Mouse (Mus musculus) CH12.LX (cell line): ENCODE data around the gene Clec4a2. TPM values are rescaled to one million over a fixed set of nuclear protein-coding genes. Genes with fewer than 3 reads are reported as not detected.
"Not testable (repeated sequence)": the region's sequence is repeated elsewhere in the genome, so short reads cannot be mapped to it uniquely, and the experiment has no call there.

Experiments
- DNase-seq: peaks from one replicate; pipeline ENCODE4 v3.0.0-alpha.2; 2013; ENCODE audit errors: extremely low read depth
- H3K27ac ChIP-seq: 2 replicates; pipeline ENCODE4 v1.5.1; 2012; ENCODE audit warnings: low read depth, mild to moderate bottlenecking, control low read depth, moderate library complexity; ENCODE audit not compliant: insufficient read depth
- H3K27me3 ChIP-seq: replicated peaks from 2 replicates; pipeline ENCODE3; 2012; ENCODE audit warnings: inconsistent platforms
- H3K36me3 ChIP-seq, 2 experiments: replicated peaks in 1 of 2; 2 replicates each; pipeline versions ENCODE3 to v1.6.1; 2012; ENCODE audit warnings: inconsistent platforms in 1 of 2, low read length in 1 of 2, mild to moderate bottlenecking in 1 of 2, mixed read lengths in 1 of 2, moderate library complexity in 1 of 2; ENCODE audit not compliant: control insufficient read depth in 1 of 2, insufficient read depth in 1 of 2
- H3K4me1 ChIP-seq, 2 experiments: 2 replicates each; pipeline ENCODE4 v1.6.1; 2012; ENCODE audit warnings: inconsistent platforms in 1 of 2, moderate library complexity in 1 of 2; ENCODE audit not compliant: insufficient read depth in 2 of 2, control insufficient read depth in 1 of 2
- H3K4me2 ChIP-seq: 2 replicates; pipeline ENCODE4 v1.6.1; 2012; ENCODE audit warnings: low read depth, mild to moderate bottlenecking, control low read depth; ENCODE audit not compliant: poor library complexity, insufficient read depth, severe bottlenecking
- H3K4me3 ChIP-seq, 3 experiments: fragments of 150-350 bp in 1 of 3; sonication (generic) in 1 of 3; replicated peaks in 1 of 3; 2 replicates each; pipeline versions ENCODE3 to v1.5.1; 2011 to 2012; ENCODE audit warnings: low read depth in 2 of 3, low read length in 2 of 3, mild to moderate bottlenecking in 2 of 3, moderate library complexity in 2 of 3, control low read depth in 1 of 3, improper control_type of control experiment in 1 of 3, inconsistent platforms in 1 of 3, mixed read lengths in 1 of 3; ENCODE audit not compliant: poor library complexity in 1 of 3
- H3K79me2 ChIP-seq: replicated peaks from 2 replicates; pipeline ENCODE4 v1.6.1; 2012; ENCODE audit warnings: mild to moderate bottlenecking, moderate library complexity; ENCODE audit not compliant: control insufficient read depth, poor library complexity, insufficient read depth, severe bottlenecking; ENCODE audit errors: extremely low read depth
- H3K9ac ChIP-seq: 2 replicates; pipeline ENCODE4 v1.6.1; 2012; ENCODE audit warnings: low read depth, mild to moderate bottlenecking, control low read depth, moderate library complexity; ENCODE audit not compliant: insufficient read depth
- H3K9me3 ChIP-seq: replicated peaks from 2 replicates; pipeline ENCODE3; 2012; ENCODE audit warnings: low read length, inconsistent platforms, mixed read lengths
- BHLHE40 ChIP-seq: IDR thresholded peaks from 2 replicates; pipeline ENCODE4 v1.6.1; 2011; ENCODE audit warnings: mild to moderate bottlenecking, low read depth, low read length, improper control_type of control experiment
- E2F4 ChIP-seq: IDR thresholded peaks from 2 replicates; pipeline ENCODE4 v1.6.1; 2011; ENCODE audit warnings: low read depth, low read length, improper control_type of control experiment; ENCODE audit not compliant: insufficient replicate concordance
- GABPA ChIP-seq: IDR thresholded peaks from 2 replicates; pipeline ENCODE4 v1.6.1; 2012; ENCODE audit warnings: low read depth, low read length, improper control_type of control experiment, inconsistent platforms; ENCODE audit not compliant: insufficient replicate concordance
- IRF4 ChIP-seq: IDR thresholded peaks from 2 replicates; pipeline ENCODE4 v1.6.1; 2014; ENCODE audit warnings: low read depth, mild to moderate bottlenecking, inconsistent platforms, low read length, improper control_type of control experiment
- KAT2A ChIP-seq: IDR thresholded peaks from 2 replicates; pipeline ENCODE4 v1.6.1; 2012; ENCODE audit warnings: low read length, improper control_type of control experiment, inconsistent platforms; ENCODE audit not compliant: insufficient replicate concordance
- MAX ChIP-seq: IDR thresholded peaks from 2 replicates; pipeline ENCODE4 v1.6.1; 2011; ENCODE audit warnings: low read length, improper control_type of control experiment
- MAZ ChIP-seq: IDR thresholded peaks from 2 replicates; pipeline ENCODE4 v1.6.1; 2012; ENCODE audit warnings: low read depth, mild to moderate bottlenecking, inconsistent platforms, low read length, improper control_type of control experiment, moderate library complexity
- MXI1 ChIP-seq: IDR thresholded peaks from 2 replicates; pipeline ENCODE4 v1.6.1; 2011; ENCODE audit warnings: mild to moderate bottlenecking, low read depth, low read length, improper control_type of control experiment
- RAD21 ChIP-seq: IDR thresholded peaks from 2 replicates; pipeline ENCODE4 v1.6.1; 2011; ENCODE audit warnings: low read depth, mild to moderate bottlenecking, low read length, improper control_type of control experiment, moderate library complexity
- SIN3A ChIP-seq: IDR thresholded peaks from 2 replicates; pipeline ENCODE4 v1.6.1; 2012; ENCODE audit warnings: low read length, improper control_type of control experiment, inconsistent platforms
- SMC3 ChIP-seq: IDR thresholded peaks from 2 replicates; pipeline ENCODE4 v1.6.1; 2011; ENCODE audit warnings: low read depth, low read length, improper control_type of control experiment
- TCF12 ChIP-seq: IDR thresholded peaks from 2 replicates; pipeline ENCODE4 v1.6.1; 2014; ENCODE audit warnings: low read depth, mild to moderate bottlenecking, inconsistent platforms, low read length, improper control_type of control experiment
- ZNF384 ChIP-seq: IDR thresholded peaks from 2 replicates; pipeline ENCODE4 v1.6.1; 2012; ENCODE audit warnings: low read depth, low read length, improper control_type of control experiment, inconsistent platforms
- dilution Hi-C: fragments of 300-500 bp; cut with MboI; formaldehyde crosslinking; loops from 2 replicates; pipeline ENCODE4 v1.14.3; 2020; ENCODE audit warnings: low sequenced_read_pairs; ENCODE audit not compliant: extremely low pct_unique_long_range_greater_than_20kb, extremely low pct_ligation_motif_present
- in situ Hi-C: fragments of 300-500 bp; cut with MboI; formaldehyde crosslinking; loops from 3 replicates; pipeline ENCODE4 v1.14.3; 2019; ENCODE audit warnings: low sequenced_read_pairs, low pct_ligation_motif_present, low pct_unique_long_range_greater_than_20kb, mixed read lengths
- polyA plus RNA-seq: library from polyadenylated mRNA; unstranded; fragments of >175 nt; gene quantifications from 2 replicates; pipeline ENCODE4 v1.2.1, GENCODE M21; 2012; ENCODE audit warnings: low read depth; ENCODE audit not compliant: insufficient read length
- total RNA-seq, 2 experiments: library from RNA; depleted of rRNA; stranded (reverse); fragments of 300-350 nt in 1 of 2; fragments of >200 nt in 1 of 2; gene quantifications; 2 replicates each; pipeline ENCODE4 v1.2.3; 2012 to 2014

Clec4a2 gene
- total and polyA plus RNA-seq, 3 experiments = not detected

GRCm38 (mm10) chr6:123127173-123127572 lies 20.9 kb downstream of the Clec4a2 start:
- H3K4me3 ChIP-seq = no peak overlapping the region
- in situ Hi-C loops (no loop called here), dilution Hi-C loops (no loop called here)
- H3K9me3 ChIP-seq = no peaks in the 10 kb centered on the region
- H3K79me2 ChIP-seq = no peaks in the 10 kb centered on the region
- no peak overlapping the region for H3K4me2 ChIP-seq
- no peak overlapping the region for H3K9ac ChIP-seq
- H3K27me3 ChIP-seq = peaks cover 9% of the 10 kb centered on the region
- no peak overlapping the region for H3K27ac ChIP-seq
- no peaks in the 10 kb centered on the region for H3K36me3 ChIP-seq
- H3K4me1 ChIP-seq = peaks cover 0 to 4% of the 10 kb centered on the region in 2 experiments; a peak in 1 of 4 replicates
- no peak for TF ChIP-seq MAZ
- no peak for DNase-seq

GRCm38 (mm10) chr6:123137766-123138526 lies 31.7 kb downstream of the Clec4a2 start:
- dilution Hi-C loops = not testable (repeated sequence)

GRCm38 (mm10) chr6:123170106-123170505 lies 63.9 kb downstream of the Clec4a2 start:
- no peaks in the 10 kb centered on the region for H3K36me3 ChIP-seq
- no peaks in the 10 kb centered on the region for H3K9me3 ChIP-seq
- dilution Hi-C loops = no loop called here
- no peak overlapping the region for H3K27ac ChIP-seq
- H3K4me2 ChIP-seq = no peak overlapping the region
- peaks cover 0 to 18% of the 10 kb centered on the region in 2 experiments; a peak in 2 of 4 replicates for H3K4me1 ChIP-seq
- H3K4me3 ChIP-seq = no peak overlapping the region
- TF ChIP-seq TCF12 (no peak), BHLHE40 (peak; percentile 61), GABPA (no peak), IRF4 (0 out of 2 replicates have a peak, but pooled peaks have one; percentile 9), KAT2A (no peak), MAX (no peak), MXI1 (no peak), SMC3 (no peak), SIN3A (no peak), ZNF384 (no peak), RAD21 (no peak), E2F4 (no peak)
- H3K27me3 ChIP-seq = no peaks in the 10 kb centered on the region
- no peak overlapping the region for H3K9ac ChIP-seq
- no peaks in the 10 kb centered on the region for H3K79me2 ChIP-seq
- peak; percentile 44 for DNase-seq
- in situ Hi-C loops = no loop called here

More at GRCm38 (mm10) chr6:123137766-123138526, 31.7 kb downstream of the Clec4a2 start:
- DNase-seq, H3K4me1 ChIP-seq, in situ Hi-C loops, H3K27me3 ChIP-seq, H3K9me3 ChIP-seq, H3K36me3 ChIP-seq, H3K79me2 ChIP-seq, H3K9ac ChIP-seq, H3K4me3 ChIP-seq, H3K4me2 ChIP-seq, H3K27ac ChIP-seq: not testable (repeated sequence)
